Mouse (Mus musculus): ENCODE measurements at regions not wholly inside any gene's neighbourhood (a gene's known extent, or its start where the extent isn't known, plus 50 kb on each side); places are given as distances from the start of the nearest gene placed in this dataset.

- Histone ChIP-seq H3K4me3 (ENCODE audit: low read length) (no peak overlapping the region), H3K9me3 (ENCODE audit: control insufficient read depth, low read length) (no peaks in the 10 kb centered on the region), H3K4me1 (ENCODE audit: control insufficient read depth, insufficient read depth, low read length) (no peaks in the 10 kb centered on the region), H3K9ac (ENCODE audit: low read depth, low read length) (no peak overlapping the region), H3K4me2 (replicated peaks; ENCODE audit: low read depth, low read length) (no peak overlapping the region), H3K27me3 (ENCODE audit: control insufficient read depth, insufficient read depth, low read length) (no peaks in the 10 kb centered on the region), H3K27ac (ENCODE audit: low read depth, low read length) (no peak overlapping the region), H3K36me3 (ENCODE audit: control insufficient read depth, insufficient read depth, low read length) (no peaks in the 10 kb centered on the region)
- ATAC-seq (ENCODE audit: low FRiP score, low TSS enrichment), result no peak
- 17% methylated on average over 6 of the region's 6 CpGs for WGBS
These were observed 316.5 kb upstream of the 4930412O13Rik start for GRCm38 (mm10) chr2:9564487-9565043.

GRCm38 (mm10) chr2:9569220-9569619 lies 311.8 kb upstream of the 4930412O13Rik start:
- Histone ChIP-seq H3K4me2 (replicated peaks; ENCODE audit: low read depth, low read length) (no peak overlapping the region), H3K4me3 (ENCODE audit: low read length) (no peak overlapping the region), H3K36me3 (ENCODE audit: control insufficient read depth, insufficient read depth, low read length) (no peaks in the 10 kb centered on the region), H3K4me1 (ENCODE audit: control insufficient read depth, insufficient read depth, low read length) (no peaks in the 10 kb centered on the region), H3K9me3 (ENCODE audit: control insufficient read depth, low read length) (no peaks in the 10 kb centered on the region), H3K27ac (ENCODE audit: low read depth, low read length) (no peak overlapping the region), H3K27me3 (ENCODE audit: control insufficient read depth, insufficient read depth, low read length) (no peaks in the 10 kb centered on the region), H3K9ac (ENCODE audit: low read depth, low read length) (no peak overlapping the region)
- ATAC-seq (ENCODE audit: low FRiP score, low TSS enrichment), result no peak
- WGBS, result 84% methylated on average over 4 of the region's 4 CpGs

GRCm38 (mm10) chr2:9574196-9574595 lies 306.9 kb upstream of the 4930412O13Rik start:
- WGBS, result 11% methylated on average over 6 of the region's 6 CpGs
- ATAC-seq (ENCODE audit: low FRiP score, low TSS enrichment), result peak; percentile 78; the same call in 1 of the 2 replicates
- H3K4me1 ChIP-seq (ENCODE audit: control insufficient read depth, insufficient read depth, low read length), result no peaks in the 10 kb centered on the region
- no peak overlapping the region for H3K27ac ChIP-seq (ENCODE audit: low read depth, low read length)
- no peaks in the 10 kb centered on the region for H3K9me3 ChIP-seq (ENCODE audit: control insufficient read depth, low read length)
- no peaks in the 10 kb centered on the region for H3K36me3 ChIP-seq (ENCODE audit: control insufficient read depth, insufficient read depth, low read length)
- H3K27me3 ChIP-seq (ENCODE audit: control insufficient read depth, insufficient read depth, low read length), result no peaks in the 10 kb centered on the region
- H3K4me2 ChIP-seq (replicated peaks; ENCODE audit: low read depth, low read length), result no peak overlapping the region
- H3K4me3 ChIP-seq (ENCODE audit: low read length), result no peak overlapping the region
- H3K9ac ChIP-seq (ENCODE audit: low read depth, low read length), result no peak overlapping the region

GRCm38 (mm10) chr2:9574651-9575050 lies 306.4 kb upstream of the 4930412O13Rik start:
- no peaks in the 10 kb centered on the region for H3K27me3 ChIP-seq (ENCODE audit: control insufficient read depth, insufficient read depth, low read length)
- H3K9me3 ChIP-seq (ENCODE audit: control insufficient read depth, low read length), result no peaks in the 10 kb centered on the region
- no peaks in the 10 kb centered on the region for H3K4me1 ChIP-seq (ENCODE audit: control insufficient read depth, insufficient read depth, low read length)
- no peak overlapping the region for H3K4me2 ChIP-seq (replicated peaks; ENCODE audit: low read depth, low read length)
- H3K4me3 ChIP-seq (ENCODE audit: low read length), result no peak overlapping the region
- ATAC-seq (ENCODE audit: low FRiP score, low TSS enrichment), result no peak
- no peak overlapping the region for H3K27ac ChIP-seq (ENCODE audit: low read depth, low read length)
- H3K36me3 ChIP-seq (ENCODE audit: control insufficient read depth, insufficient read depth, low read length), result no peaks in the 10 kb centered on the region
- 75% methylated on average over 5 of the region's 5 CpGs for WGBS
- no peak overlapping the region for H3K9ac ChIP-seq (ENCODE audit: low read depth, low read length)

- Histone ChIP-seq H3K9ac (ENCODE audit: low read depth, low read length) (no peak overlapping the region), H3K4me3 (ENCODE audit: low read length) (no peak overlapping the region), H3K36me3 (ENCODE audit: control insufficient read depth, insufficient read depth, low read length) (no peaks in the 10 kb centered on the region), H3K27me3 (ENCODE audit: control insufficient read depth, insufficient read depth, low read length) (no peaks in the 10 kb centered on the region), H3K4me2 (replicated peaks; ENCODE audit: low read depth, low read length) (no peak overlapping the region), H3K9me3 (ENCODE audit: control insufficient read depth, low read length) (no peaks in the 10 kb centered on the region), H3K4me1 (ENCODE audit: control insufficient read depth, insufficient read depth, low read length) (0 out of 2 replicates have a peak, but pooled peaks cover 3% of the 10 kb centered on the region), H3K27ac (ENCODE audit: low read depth, low read length) (no peak overlapping the region)
- 0 out of 2 replicates have a peak, but pooled peaks have one; percentile 56 for ATAC-seq (ENCODE audit: low FRiP score, low TSS enrichment)
- 31% methylated on average over 4 of the region's 4 CpGs for WGBS
These were observed 303.2 kb upstream of the 4930412O13Rik start for GRCm38 (mm10) chr2:9577868-9578267.

- H3K4me2 ChIP-seq (replicated peaks; ENCODE audit: low read depth, low read length), result no peak overlapping the region
- 85% methylated on average over 3 of the region's 3 CpGs for WGBS
- H3K27ac ChIP-seq (ENCODE audit: low read depth, low read length), result no peak overlapping the region
- no peaks in the 10 kb centered on the region for H3K9me3 ChIP-seq (ENCODE audit: control insufficient read depth, low read length)
- H3K4me3 ChIP-seq (ENCODE audit: low read length), result no peak overlapping the region
- no peaks in the 10 kb centered on the region for H3K36me3 ChIP-seq (ENCODE audit: control insufficient read depth, insufficient read depth, low read length)
- H3K9ac ChIP-seq (ENCODE audit: low read depth, low read length), result no peak overlapping the region
- H3K27me3 ChIP-seq (ENCODE audit: control insufficient read depth, insufficient read depth, low read length), result no peaks in the 10 kb centered on the region
- no peaks in the 10 kb centered on the region for H3K4me1 ChIP-seq (ENCODE audit: control insufficient read depth, insufficient read depth, low read length)
- no peak for ATAC-seq (ENCODE audit: low FRiP score, low TSS enrichment)
These were observed 293.7 kb upstream of the 4930412O13Rik start for GRCm38 (mm10) chr2:9587389-9587788.

- H3K4me2 ChIP-seq (replicated peaks; ENCODE audit: low read depth, low read length), result no peak overlapping the region
- H3K27ac ChIP-seq (ENCODE audit: low read depth, low read length), result no peak overlapping the region
- no peak for ATAC-seq (ENCODE audit: low FRiP score, low TSS enrichment)
- H3K4me1 ChIP-seq (ENCODE audit: control insufficient read depth, insufficient read depth, low read length), result no peaks in the 10 kb centered on the region
- no peak overlapping the region for H3K9ac ChIP-seq (ENCODE audit: low read depth, low read length)
- H3K9me3 ChIP-seq (ENCODE audit: control insufficient read depth, low read length), result no peaks in the 10 kb centered on the region
- H3K4me3 ChIP-seq (ENCODE audit: low read length), result no peak overlapping the region
- no peaks in the 10 kb centered on the region for H3K27me3 ChIP-seq (ENCODE audit: control insufficient read depth, insufficient read depth, low read length)
- H3K36me3 ChIP-seq (ENCODE audit: control insufficient read depth, insufficient read depth, low read length), result no peaks in the 10 kb centered on the region
These were observed 291.9 kb upstream of the 4930412O13Rik start for GRCm38 (mm10) chr2:9589200-9589599.

- no peak for ATAC-seq (ENCODE audit: low FRiP score, low TSS enrichment)
- Histone ChIP-seq H3K4me1 (ENCODE audit: control insufficient read depth, insufficient read depth, low read length) (no peaks in the 10 kb centered on the region), H3K27ac (ENCODE audit: low read depth, low read length) (no peak overlapping the region), H3K4me2 (replicated peaks; ENCODE audit: low read depth, low read length) (no peak overlapping the region), H3K4me3 (ENCODE audit: low read length) (no peak overlapping the region), H3K9ac (ENCODE audit: low read depth, low read length) (no peak overlapping the region), H3K36me3 (ENCODE audit: control insufficient read depth, insufficient read depth, low read length) (no peaks in the 10 kb centered on the region), H3K9me3 (ENCODE audit: control insufficient read depth, low read length) (no peaks in the 10 kb centered on the region), H3K27me3 (ENCODE audit: control insufficient read depth, insufficient read depth, low read length) (no peaks in the 10 kb centered on the region)
- WGBS, result 93% methylated on average over 1 of the region's 1 CpGs
These were observed 288.5 kb upstream of the 4930412O13Rik start for GRCm38 (mm10) chr2:9592531-9592930.

- Histone ChIP-seq H3K4me1 (ENCODE audit: control insufficient read depth, insufficient read depth, low read length) (no peaks in the 10 kb centered on the region), H3K27me3 (ENCODE audit: control insufficient read depth, insufficient read depth, low read length) (no peaks in the 10 kb centered on the region), H3K9ac (ENCODE audit: low read depth, low read length) (no peak overlapping the region), H3K36me3 (ENCODE audit: control insufficient read depth, insufficient read depth, low read length) (no peaks in the 10 kb centered on the region), H3K4me2 (replicated peaks; ENCODE audit: low read depth, low read length) (no peak overlapping the region), H3K27ac (ENCODE audit: low read depth, low read length) (no peak overlapping the region), H3K9me3 (ENCODE audit: control insufficient read depth, low read length) (no peaks in the 10 kb centered on the region), H3K4me3 (ENCODE audit: low read length) (no peak overlapping the region)
- ATAC-seq (ENCODE audit: low FRiP score, low TSS enrichment), result no peak
- 44% methylated on average over 10 of the region's 10 CpGs for WGBS
These were observed 287.1 kb upstream of the 4930412O13Rik start for GRCm38 (mm10) chr2:9593931-9594330.
